Comparison of ENCODE assay signal across 9 mouse cellular contexts in genomic region chr4:148625010-148625409, GRCm38 (mm10). TPM values are rescaled to one million over a fixed set of nuclear protein-coding genes. Genes with fewer than 3 reads are reported as not detected.
DNase-seq lines count a peak whose midpoint lies in the region; ATAC-seq and TF ChIP-seq lines count a peak whose summit lies in the region.
"Had no signal": no experiment of that assay in that cellular context is flagged by ENCODE, and none has a peak within 500 bp of the region (broad histone marks: within the 10 kb centered on the region; RNA-seq: fewer than 3 reads in every experiment).

No protein-coding gene starts in this region.

- no peak for DNase-seq in testis, postnatal 14 days (ENCODE audit: low spot score)
- no peak for DNase-seq in liver, embryonic 14.5 days (ENCODE audit: low read depth in 3 of 3, low spot score in 3 of 3)
- DNase-seq in layer of hippocampus, postnatal 25 days (ENCODE audit: extremely low spot score in 1 of 2, low spot score in 1 of 2), result no peak
- DNase-seq in spleen, postnatal 4 days (ENCODE audit: low spot score in 2 of 2), result no peak
- DNase-seq: kidney, adult 9 months had no signal

- WGBS in liver, embryonic 14.5 days (ENCODE audit: insufficient replicate concordance), result 78% methylated on average over 10 of the region's 10 CpGs

- H3K27ac ChIP-seq in testis, adult 2 months (ENCODE audit: control insufficient read depth, insufficient read depth, low read depth, low read length), result no peak overlapping the region
- no peak overlapping the region for H3K27ac ChIP-seq in liver, embryonic 14.5 days

- TF ChIP-seq CTCF in testis, adult 2 months (IDR thresholded peaks at IDR 0.05; ENCODE audit: control insufficient read depth, insufficient read depth, insufficient replicate concordance, low read depth, low read length), result no peak
- TF ChIP-seq CTCF in liver, embryonic 14.5 days (IDR thresholded peaks at IDR 0.05; ENCODE audit: low read depth), result no peak

- H3K9me3 ChIP-seq in erythroblast, embryonic 14.5 days (ENCODE audit: control insufficient read depth, low read length), result no peaks in the 10 kb centered on the region
- H3K9me3 ChIP-seq in liver, embryonic 14.5 days (ENCODE audit: control insufficient read depth, low read length), result no peaks in the 10 kb centered on the region

- H3K27me3 ChIP-seq in erythroblast, embryonic 14.5 days (ENCODE audit: control insufficient read depth), result no peaks in the 10 kb centered on the region
- H3K27me3 ChIP-seq in testis, adult 2 months (ENCODE audit: control insufficient read depth, insufficient read depth, low read length), result no peaks in the 10 kb centered on the region
- H3K27me3 ChIP-seq in liver, embryonic 14.5 days (ENCODE audit: control insufficient read depth, insufficient read depth, low read length), result no peaks in the 10 kb centered on the region

- peak overlapping the region; percentile 97 for H3K4me2 ChIP-seq in liver, embryonic 14.5 days (ENCODE audit: low read depth)

- TF ChIP-seq EP300 in liver, embryonic 14.5 days (IDR thresholded peaks at IDR 0.05; ENCODE audit: low read depth), result no peak

- TF ChIP-seq POLR2A in testis, adult 2 months (IDR thresholded peaks at IDR 0.05; ENCODE audit: control insufficient read depth, low read depth, low read length), result no peak

- H3K4me1 ChIP-seq in erythroblast, embryonic 14.5 days (ENCODE audit: control insufficient read depth), result peaks cover 35% of the 10 kb centered on the region
- H3K4me1 ChIP-seq in testis, adult 2 months (ENCODE audit: control insufficient read depth, insufficient read depth, low read length), result peaks cover 6% of the 10 kb centered on the region; the same call in 1 of the 2 replicates
- H3K4me1 ChIP-seq in liver, embryonic 14.5 days (replicated peaks; ENCODE audit: control insufficient read depth in 2 of 2, insufficient read depth in 2 of 2, low read length in 1 of 2), result peaks cover 6 to 18% of the 10 kb centered on the region in 2 experiments; a peak in 3 of 4 replicates

- H3K4me3 ChIP-seq in erythroblast, embryonic 14.5 days (replicated peaks), result peak overlapping the region; percentile 100
- peak overlapping the region; percentile 77 for H3K4me3 ChIP-seq in testis, adult 2 months (ENCODE audit: control insufficient read depth, low read depth, low read length)
- H3K4me3 ChIP-seq in liver, embryonic 14.5 days (ENCODE audit: insufficient read depth in 1 of 2, low read depth in 2 of 2, low read length in 2 of 2), result peak overlapping the region; percentile 29 to 97; a peak in 3 of 4 replicates

- ATAC-seq in erythroblast, adult 5-6 weeks (replicated peaks; ENCODE audit: low FRiP score, poor library complexity, severe bottlenecking), result no peak
- ATAC-seq in liver, embryonic 14.5 days (ENCODE audit: insufficient read depth), result no peak
- no peak for ATAC-seq in granulocyte monocyte progenitor cell, adult 5-6 weeks (replicated peaks; ENCODE audit: poor library complexity, severe bottlenecking)

- H3K36me3 ChIP-seq in erythroblast, embryonic 14.5 days (ENCODE audit: control insufficient read depth), result peaks cover 56% of the 10 kb centered on the region
- H3K36me3 ChIP-seq in testis, adult 2 months (ENCODE audit: control insufficient read depth, insufficient read depth, low read length), result peaks cover 8% of the 10 kb centered on the region
- peaks cover 51% of the 10 kb centered on the region for H3K36me3 ChIP-seq in liver, embryonic 14.5 days (replicated peaks; ENCODE audit: control insufficient read depth, insufficient read depth, low read depth)

- no peak overlapping the region for H3K9ac ChIP-seq in liver, embryonic 14.5 days (replicated peaks)

RNA-seq across cellular contexts. Expression of gene Tardbp, which starts 1.8 kb away (rescaled TPM):
- 2.2 and 3.0 TPM in 2 replicates for polyA plus RNA-seq in erythroblast, embryonic 14.5 days (2012)
- total RNA-seq in erythroblast, adult 5-6 weeks (2015; ENCODE audit: low replicate concordance), result 83.6 and 89.4 TPM in 2 replicates
- 112 and 199 TPM in 2 replicates for total RNA-seq in erythroblast, adult 5-6 weeks (2017; ENCODE audit: low replicate concordance)
- polyA plus RNA-seq in testis, adult 2 months (2012; rRNA removed), result 107 and 149 TPM in 2 replicates
- polyA plus RNA-seq in liver, embryonic 14.5 days (2012; rRNA removed), result 247 and 260 TPM in 2 replicates
- 80.3 and 83.0 TPM in 2 replicates for polyA plus RNA-seq in liver, embryonic 14.5 days (2014; fragmentation: Nextera tagmentation; extraction: Ambion mirVana)
- total RNA-seq in granulocyte monocyte progenitor cell, adult 5-6 weeks (2014; fragmentation: Nextera tagmentation), result 411 and 464 TPM in 2 replicates
- 541 and 579 TPM in 2 replicates for total RNA-seq in granulocyte monocyte progenitor cell, adult 5-6 weeks (2017)
- 100 to 1,000 TPM; 188 to 216 TPM for total RNA-seq in layer of hippocampus, postnatal 25 days (2021)

RNA-seq across cellular contexts. Expression of gene Gm572, which starts 18.1 kb away (rescaled TPM):
- polyA plus RNA-seq in erythroblast, embryonic 14.5 days (2012), result not detected in 2 replicates
- not detected in 2 replicates for total RNA-seq in erythroblast, adult 5-6 weeks (2015; ENCODE audit: low replicate concordance)
- total RNA-seq in erythroblast, adult 5-6 weeks (2017; ENCODE audit: low replicate concordance), result not detected in 2 replicates
- polyA plus RNA-seq in testis, adult 2 months (2012; rRNA removed), result 0.10 and 0.17 TPM in 2 replicates
- 0.03 TPM in 1 of 2 replicates, not detected in the other for polyA plus RNA-seq in liver, embryonic 14.5 days (2012; rRNA removed)
- not detected in 2 replicates for polyA plus RNA-seq in liver, embryonic 14.5 days (2014; fragmentation: Nextera tagmentation; extraction: Ambion mirVana)
- not detected in 2 replicates for total RNA-seq in granulocyte monocyte progenitor cell, adult 5-6 weeks (2014; fragmentation: Nextera tagmentation)
- total RNA-seq in granulocyte monocyte progenitor cell, adult 5-6 weeks (2017), result not detected in 2 replicates
- not detected for total RNA-seq in layer of hippocampus, postnatal 25 days (2021)

RNA-seq across cellular contexts. Expression of gene Masp2, which starts 22.7 kb away (rescaled TPM):
- 0.06 and 0.12 TPM in 2 replicates for polyA plus RNA-seq in erythroblast, embryonic 14.5 days (2012)
- total RNA-seq in erythroblast, adult 5-6 weeks (2015; ENCODE audit: low replicate concordance), result not detected in 2 replicates
- total RNA-seq in erythroblast, adult 5-6 weeks (2017; ENCODE audit: low replicate concordance), result 0.28 TPM in 1 of 2 replicates, not detected in the other
- polyA plus RNA-seq in testis, adult 2 months (2012; rRNA removed), result 0.25 TPM in 1 of 2 replicates, not detected in the other
- polyA plus RNA-seq in liver, embryonic 14.5 days (2012; rRNA removed), result 20.6 and 29.5 TPM in 2 replicates
- polyA plus RNA-seq in liver, embryonic 14.5 days (2014; fragmentation: Nextera tagmentation; extraction: Ambion mirVana), result 28.9 and 31.1 TPM in 2 replicates
- total RNA-seq in granulocyte monocyte progenitor cell, adult 5-6 weeks (2014; fragmentation: Nextera tagmentation), result 0.47 TPM in 1 of 2 replicates, not detected in the other
- 0.46 and 0.65 TPM in 2 replicates for total RNA-seq in granulocyte monocyte progenitor cell, adult 5-6 weeks (2017)
- 1 to 10 TPM; 3.0 to 3.9 TPM for total RNA-seq in layer of hippocampus, postnatal 25 days (2021)

RNA-seq across cellular contexts. Expression of gene Srm, which starts 33.7 kb away (rescaled TPM):
- polyA plus RNA-seq in erythroblast, embryonic 14.5 days (2012), result 3.4 and 4.3 TPM in 2 replicates
- 25.7 and 26.5 TPM in 2 replicates for total RNA-seq in erythroblast, adult 5-6 weeks (2015; ENCODE audit: low replicate concordance)
- 2.4 and 9.6 TPM in 2 replicates for total RNA-seq in erythroblast, adult 5-6 weeks (2017; ENCODE audit: low replicate concordance)
- 11.1 and 12.0 TPM in 2 replicates for polyA plus RNA-seq in testis, adult 2 months (2012; rRNA removed)
- polyA plus RNA-seq in liver, embryonic 14.5 days (2012; rRNA removed), result 86.1 and 102 TPM in 2 replicates
- 129 and 147 TPM in 2 replicates for polyA plus RNA-seq in liver, embryonic 14.5 days (2014; fragmentation: Nextera tagmentation; extraction: Ambion mirVana)
- total RNA-seq in granulocyte monocyte progenitor cell, adult 5-6 weeks (2014; fragmentation: Nextera tagmentation), result 230 and 275 TPM in 2 replicates
- 53.4 and 63.4 TPM in 2 replicates for total RNA-seq in granulocyte monocyte progenitor cell, adult 5-6 weeks (2017)
- total RNA-seq in layer of hippocampus, postnatal 25 days (2021), result 10 to 100 TPM; 70.5 to 78.1 TPM
